Mouse (Mus musculus) embryonic facial prominence, embryonic 13.5 days (tissue): ENCODE results near the gene Ttll7. TPM values are rescaled to one million over a fixed set of nuclear protein-coding genes. Genes with fewer than 3 reads are reported as not detected.

Experiments used
- ATAC-seq: fragments of 200-750 bp; cut with Nextera tagmentation; 2 replicates; pipeline ENCODE4 v1.8.0; 2017; ENCODE audit warnings: low read depth; ENCODE audit not compliant: insufficient number of reproducible peaks, insufficient read depth, low FRiP score, low TSS enrichment
- H3K27ac ChIP-seq: fragments of 300-500 bp; sonication (generic); 2 replicates; pipeline ENCODE4 v1.5.1; 2015; ENCODE audit warnings: moderate library complexity, mild to moderate bottlenecking, inconsistent platforms
- H3K27me3 ChIP-seq: fragments of 300-500 bp; sonication (generic); 2 replicates; pipeline ENCODE4 v1.6.1; 2015; ENCODE audit warnings: mild to moderate bottlenecking, inconsistent platforms
- H3K36me3 ChIP-seq: fragments of 300-500 bp; sonication (generic); 2 replicates; pipeline ENCODE4 v1.6.1; 2015; ENCODE audit warnings: mild to moderate bottlenecking, inconsistent platforms
- H3K4me1 ChIP-seq: fragments of 300-500 bp; sonication (generic); 2 replicates; pipeline ENCODE4 v1.6.1; 2015; ENCODE audit warnings: inconsistent platforms
- H3K4me2 ChIP-seq: fragments of 300-500 bp; sonication (generic); 2 replicates; pipeline ENCODE4 v1.6.1; 2015; ENCODE audit warnings: moderate library complexity, mild to moderate bottlenecking, inconsistent platforms
- H3K4me3 ChIP-seq: fragments of 300-500 bp; sonication (generic); 2 replicates; pipeline ENCODE4 v1.5.1; 2015; ENCODE audit warnings: mild to moderate bottlenecking, inconsistent platforms
- H3K9ac ChIP-seq: fragments of 300-500 bp; sonication (generic); 2 replicates; pipeline ENCODE4 v1.6.1; 2015; ENCODE audit warnings: mild to moderate bottlenecking, inconsistent platforms
- H3K9me3 ChIP-seq: fragments of 300-500 bp; sonication (generic); 2 replicates; pipeline ENCODE4 v1.6.1; 2016; ENCODE audit warnings: inconsistent platforms
- WGBS: fragments of 180-500 bp; shearing (Covaris S2); methylation state at CpG from one replicate; pipeline ENCODE4 v1.1.7; 2015; ENCODE audit warnings: mixed read lengths; 5-methylcytosine and 5-hydroxymethylcytosine counted together
- polyA plus RNA-seq: library from polyadenylated mRNA; unstranded; fragments of >200 nt; fragmentation: Nextera tagmentation; extraction: Ambion mirVana; gene quantifications from 2 replicates; pipeline ENCODE4 v1.2.1, GENCODE M21; 2015

Ttll7 gene
- polyA plus RNA-seq, 1 experiment from 2014 or later, result 1.6 TPM

DNA sequence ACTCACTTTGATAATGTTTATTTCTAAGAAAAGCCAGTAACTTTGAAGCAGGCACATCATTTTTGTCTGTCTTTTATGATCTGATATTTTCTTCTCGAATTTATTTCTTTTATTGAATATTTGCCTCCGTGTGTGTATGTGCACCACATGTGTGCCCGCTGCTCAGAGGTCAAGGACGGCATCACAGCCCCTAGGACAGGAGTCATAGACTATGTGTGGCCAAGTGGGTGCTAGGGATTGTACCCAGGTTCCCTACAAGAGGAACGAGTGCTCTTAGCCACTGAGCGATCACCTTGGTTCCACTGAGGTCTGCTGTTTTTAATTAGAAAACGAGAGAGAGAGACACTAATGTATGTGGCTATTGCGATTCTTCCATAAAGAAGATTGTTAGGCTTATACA lies 94.5 kb downstream of the Ttll7 start:
- H3K36me3 ChIP-seq, result no peaks in the 10 kb centered on the region
- H3K4me1 ChIP-seq, result no peaks in the 10 kb centered on the region
- H3K4me2 ChIP-seq, result no peak overlapping the region
- H3K27ac ChIP-seq, result no peak overlapping the region
- no peak for ATAC-seq
- H3K9me3 ChIP-seq, result no peaks in the 10 kb centered on the region
- WGBS, result 75% methylated on average over 8 of the region's 8 CpGs
- no peaks in the 10 kb centered on the region for H3K27me3 ChIP-seq
- H3K9ac ChIP-seq, result no peak overlapping the region
- H3K4me3 ChIP-seq, result no peak overlapping the region

DNA sequence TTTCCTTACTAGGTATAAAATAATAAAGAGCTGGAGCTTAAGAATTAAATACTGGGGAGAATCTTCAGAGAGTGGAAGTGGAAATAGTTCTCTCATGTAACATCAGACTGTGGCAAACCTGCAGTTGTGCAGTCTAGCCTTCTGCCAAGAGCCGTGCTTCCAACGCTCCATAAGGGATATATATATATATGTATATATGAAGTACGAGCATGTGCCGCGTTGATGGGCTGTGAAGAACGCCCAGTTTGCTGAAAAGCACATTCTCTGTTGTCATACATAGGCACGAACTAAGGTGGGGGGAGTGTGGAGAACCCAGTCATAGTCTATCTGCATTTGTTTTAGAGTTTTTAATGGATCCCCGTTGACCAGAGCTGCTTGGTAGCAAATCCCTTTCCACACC lies 104.6 kb downstream of the Ttll7 start:
- WGBS, result 90% methylated on average over 8 of the region's 8 CpGs
- H3K4me1 ChIP-seq, result no peaks in the 10 kb centered on the region
- H3K36me3 ChIP-seq, result no peaks in the 10 kb centered on the region
- H3K4me2 ChIP-seq, result no peak overlapping the region
- H3K4me3 ChIP-seq, result no peak overlapping the region
- H3K9ac ChIP-seq, result no peak overlapping the region
- ATAC-seq, result no peak
- no peak overlapping the region for H3K27ac ChIP-seq
- no peaks in the 10 kb centered on the region for H3K27me3 ChIP-seq
- no peaks in the 10 kb centered on the region for H3K9me3 ChIP-seq

DNA sequence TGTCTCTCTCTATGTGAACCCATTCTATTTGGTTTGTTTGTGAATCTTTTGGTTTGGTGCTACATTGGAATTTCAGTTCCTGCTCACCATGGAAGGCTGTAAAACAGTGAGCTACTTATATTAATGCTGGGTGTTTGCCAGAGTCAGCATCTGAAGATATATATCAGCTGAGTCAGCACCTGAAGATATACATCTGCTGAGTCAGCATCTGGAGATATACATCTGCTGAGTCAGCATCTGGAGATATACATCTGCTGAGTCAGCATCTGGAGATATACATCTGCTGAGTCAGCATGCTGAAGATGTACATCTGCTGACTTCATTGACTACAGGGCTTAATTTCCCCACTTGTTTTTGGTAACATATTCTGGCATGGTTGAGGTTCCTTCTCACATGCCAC lies 110.7 kb downstream of the Ttll7 start:
- H3K27ac ChIP-seq, result no peak overlapping the region
- no peaks in the 10 kb centered on the region for H3K27me3 ChIP-seq
- ATAC-seq, result no peak

DNA sequence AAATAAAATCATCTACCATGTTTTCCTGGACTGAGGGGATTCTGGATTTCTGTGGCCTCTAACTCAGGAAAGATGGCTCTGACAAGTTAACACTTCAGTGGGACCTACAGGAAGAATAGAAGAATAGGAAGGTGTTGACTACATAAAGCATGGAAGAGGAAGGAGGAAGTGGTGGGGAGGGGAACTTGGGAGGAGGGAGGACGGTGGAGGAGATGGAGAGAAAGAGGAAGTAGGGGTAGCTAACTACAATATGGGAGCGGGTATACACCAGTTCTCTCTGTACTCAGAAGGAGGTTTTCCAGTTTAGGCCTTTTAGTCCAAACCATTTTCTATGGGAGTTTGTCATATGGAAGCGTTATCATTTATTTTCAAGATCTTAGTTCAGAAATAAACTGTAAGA lies 112.2 kb downstream of the Ttll7 start:
- no peak overlapping the region for H3K4me3 ChIP-seq
- H3K9ac ChIP-seq, result no peak overlapping the region
- WGBS, result 80% methylated on average over 3 of the region's 3 CpGs
- H3K9me3 ChIP-seq, result no peaks in the 10 kb centered on the region
- no peak for ATAC-seq
- H3K4me2 ChIP-seq, result no peak overlapping the region
- H3K27me3 ChIP-seq, result no peaks in the 10 kb centered on the region
- no peak overlapping the region for H3K27ac ChIP-seq
- no peaks in the 10 kb centered on the region for H3K4me1 ChIP-seq
- no peaks in the 10 kb centered on the region for H3K36me3 ChIP-seq

More for the DNA sequence above, 110.7 kb downstream of the Ttll7 start:
- Histone ChIP-seq H3K9me3 (no peaks in the 10 kb centered on the region), H3K4me1 (no peaks in the 10 kb centered on the region), H3K4me2 (no peak overlapping the region), H3K9ac (no peak overlapping the region), H3K4me3 (no peak overlapping the region), H3K36me3 (no peaks in the 10 kb centered on the region)

DNA sequence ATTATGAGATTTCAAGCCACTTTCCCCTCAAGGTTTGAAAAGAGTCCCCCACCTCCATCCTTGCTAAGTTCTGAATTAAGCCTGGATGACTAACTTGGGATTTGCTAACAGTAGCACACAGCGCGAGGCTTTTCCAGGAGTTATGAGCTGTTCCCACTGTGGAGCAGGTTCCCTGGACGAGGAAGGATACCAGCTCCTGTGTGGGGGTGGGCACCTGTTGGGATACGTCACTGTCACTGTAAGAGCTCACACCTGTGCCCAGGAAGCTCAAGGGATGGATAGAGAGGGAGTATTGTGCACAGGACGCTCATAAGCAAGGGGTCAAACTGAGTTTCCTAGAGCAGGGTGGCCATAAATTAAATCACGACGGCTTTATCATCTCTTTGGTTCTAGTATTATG lies 115.1 kb downstream of the Ttll7 start:
- ATAC-seq, result no peak
- no peaks in the 10 kb centered on the region for H3K9me3 ChIP-seq
- 77% methylated on average over 7 of the region's 7 CpGs for WGBS

DNA sequence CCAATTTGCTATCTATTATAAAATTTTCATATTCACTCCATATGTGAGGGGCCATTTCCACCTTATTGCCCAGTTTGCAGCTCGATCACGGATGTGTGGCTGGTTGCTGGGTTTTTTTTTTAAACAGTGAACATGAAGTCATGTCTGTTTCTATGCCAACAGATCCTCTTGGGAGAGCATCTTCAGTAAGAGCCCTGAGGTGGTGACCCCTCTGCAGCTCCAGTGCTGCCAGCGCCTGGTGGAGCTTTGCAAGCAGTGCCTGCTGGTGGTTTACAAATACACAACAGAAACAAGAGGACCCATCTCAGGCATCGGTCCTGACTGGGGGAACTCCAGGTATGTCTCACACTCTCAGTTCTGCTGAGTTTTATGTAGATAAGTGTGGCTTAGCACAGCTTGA lies 115.7 kb downstream of the Ttll7 start:
- 77% methylated on average over 4 of the region's 4 CpGs for WGBS
- no peaks in the 10 kb centered on the region for H3K9me3 ChIP-seq
- ATAC-seq, result no peak
- H3K4me1 ChIP-seq, result no peaks in the 10 kb centered on the region
- H3K36me3 ChIP-seq, result no peaks in the 10 kb centered on the region
- H3K4me2 ChIP-seq, result no peak overlapping the region
- no peaks in the 10 kb centered on the region for H3K27me3 ChIP-seq
- no peak overlapping the region for H3K4me3 ChIP-seq
- no peak overlapping the region for H3K9ac ChIP-seq
- H3K27ac ChIP-seq, result no peak overlapping the region

More for the DNA sequence above, 115.1 kb downstream of the Ttll7 start:
- Histone ChIP-seq H3K4me1 (no peaks in the 10 kb centered on the region), H3K27ac (no peak overlapping the region), H3K27me3 (no peaks in the 10 kb centered on the region), H3K36me3 (no peaks in the 10 kb centered on the region), H3K4me3 (no peak overlapping the region), H3K4me2 (no peak overlapping the region), H3K9ac (no peak overlapping the region)

DNA sequence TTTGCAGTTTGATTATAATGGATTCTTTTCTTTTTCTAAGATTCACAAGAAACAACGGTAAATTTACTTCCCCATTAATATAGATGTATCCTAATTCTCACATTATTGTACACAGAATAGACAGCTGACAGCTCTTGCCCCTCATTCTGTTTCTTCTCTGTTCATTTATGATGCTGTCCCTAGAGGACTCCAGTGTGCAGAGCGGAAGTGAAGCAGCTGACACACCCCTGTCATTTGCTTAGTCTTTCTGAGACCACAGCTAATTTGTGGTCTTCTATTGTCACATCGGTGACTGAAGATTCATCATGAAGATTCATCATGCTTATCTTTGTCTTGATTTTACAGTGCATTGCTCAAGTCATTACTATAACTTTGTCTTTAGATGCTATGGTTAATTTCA lies 126.1 kb downstream of the Ttll7 start:
- 83% methylated on average over 3 of the region's 3 CpGs for WGBS
- ATAC-seq, result no peak
- no peak overlapping the region for H3K27ac ChIP-seq
- H3K4me2 ChIP-seq, result no peak overlapping the region
- H3K9ac ChIP-seq, result no peak overlapping the region
- H3K4me1 ChIP-seq, result no peaks in the 10 kb centered on the region
- H3K27me3 ChIP-seq, result no peaks in the 10 kb centered on the region
- no peaks in the 10 kb centered on the region for H3K36me3 ChIP-seq
- no peak overlapping the region for H3K4me3 ChIP-seq
- no peaks in the 10 kb centered on the region for H3K9me3 ChIP-seq

DNA sequence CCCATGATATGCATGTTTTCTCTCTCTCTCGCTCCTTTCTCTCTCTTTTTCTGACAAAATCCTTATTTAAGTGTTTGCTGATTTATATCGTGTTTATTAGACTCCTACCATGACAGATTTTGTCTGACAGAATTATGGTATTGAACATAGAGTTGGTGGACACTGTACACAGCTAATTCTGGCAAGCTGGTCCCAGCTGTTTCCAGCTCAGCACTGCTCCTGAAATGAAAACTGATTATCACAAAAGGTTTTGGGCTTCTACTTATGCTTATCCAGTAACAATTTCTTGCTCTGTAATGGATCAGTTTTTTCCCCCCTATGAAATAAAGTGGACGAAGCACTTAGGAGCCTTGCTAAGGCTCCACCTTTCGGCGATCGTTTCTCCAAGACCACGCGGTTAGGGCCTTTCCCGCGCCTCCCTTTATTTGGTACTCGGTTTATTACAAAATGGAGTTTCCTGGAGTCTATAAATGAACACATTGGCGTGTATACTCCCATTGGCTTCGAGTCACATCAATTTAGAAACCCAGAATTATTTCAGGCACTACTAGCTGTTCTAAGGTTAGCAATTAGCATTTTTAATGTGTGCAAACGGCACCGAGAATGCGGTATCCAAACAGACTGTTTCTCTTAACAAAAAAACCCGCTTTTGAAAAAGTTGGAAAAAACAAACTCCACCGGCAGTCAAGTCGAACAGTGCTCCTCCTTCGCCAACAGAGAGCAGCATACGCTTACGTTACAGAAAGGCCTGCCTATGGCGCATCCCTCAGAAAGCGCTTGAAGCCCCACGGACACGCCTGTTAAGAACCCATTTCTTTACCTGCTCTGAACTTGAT lies 141.9 kb downstream of the Ttll7 start:
- Histone ChIP-seq H3K27ac (no peak overlapping the region), H3K4me3 (peak overlapping the region; percentile 17), H3K27me3 (no peaks in the 10 kb centered on the region), H3K4me1 (0 out of 2 replicates have a peak, but pooled peaks cover 4% of the 10 kb centered on the region), H3K4me2 (peak overlapping the region; percentile 49), H3K9me3 (no peaks in the 10 kb centered on the region), H3K9ac (no peak overlapping the region), H3K36me3 (no peaks in the 10 kb centered on the region)
- no peak for ATAC-seq
- 32% methylated on average over 26 of the region's 26 CpGs for WGBS

DNA sequence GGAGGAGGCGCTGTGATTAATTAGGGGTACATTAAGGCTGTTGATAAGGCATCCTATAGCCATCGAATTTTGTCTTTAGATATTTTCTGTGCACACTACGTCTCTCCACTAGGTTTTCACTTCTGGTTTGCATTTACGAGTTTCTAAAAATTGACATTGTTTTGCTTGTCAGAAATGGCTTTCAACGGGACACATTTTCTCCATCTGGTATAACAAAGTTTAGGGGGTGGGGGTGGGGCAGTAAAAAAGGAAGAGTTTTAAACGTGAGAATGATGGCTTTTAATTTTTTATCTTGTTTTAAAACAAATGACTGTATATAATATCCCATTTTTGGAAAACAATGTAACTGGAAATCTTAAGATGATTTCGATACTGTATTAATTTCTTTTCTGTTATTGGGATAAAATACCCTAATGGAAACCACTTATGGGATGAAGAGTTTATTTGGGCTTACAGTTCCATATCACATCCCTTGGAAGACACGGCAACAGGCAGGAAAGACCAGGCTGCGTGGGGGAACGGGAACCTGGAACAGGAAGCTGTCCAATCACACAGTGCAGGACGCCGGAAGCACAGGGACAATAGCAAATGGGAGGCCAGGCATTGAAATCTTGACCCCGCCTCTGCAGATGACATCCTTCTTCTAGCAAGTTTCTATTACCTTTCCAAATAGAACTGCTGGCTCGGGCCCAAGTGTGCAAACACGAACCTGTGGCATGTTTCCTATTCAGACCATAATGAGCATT lies 142.7 kb downstream of the Ttll7 start:
- Histone ChIP-seq H3K36me3 (no peaks in the 10 kb centered on the region), H3K9ac (no peak overlapping the region), H3K9me3 (no peaks in the 10 kb centered on the region), H3K27me3 (no peaks in the 10 kb centered on the region), H3K4me3 (peak overlapping the region; percentile 17), H3K4me2 (peak overlapping the region; percentile 49), H3K4me1 (0 out of 2 replicates have a peak, but pooled peaks cover 4% of the 10 kb centered on the region), H3K27ac (no peak overlapping the region)
- 43% methylated on average over 15 of the region's 15 CpGs for WGBS
- no peak for ATAC-seq

DNA sequence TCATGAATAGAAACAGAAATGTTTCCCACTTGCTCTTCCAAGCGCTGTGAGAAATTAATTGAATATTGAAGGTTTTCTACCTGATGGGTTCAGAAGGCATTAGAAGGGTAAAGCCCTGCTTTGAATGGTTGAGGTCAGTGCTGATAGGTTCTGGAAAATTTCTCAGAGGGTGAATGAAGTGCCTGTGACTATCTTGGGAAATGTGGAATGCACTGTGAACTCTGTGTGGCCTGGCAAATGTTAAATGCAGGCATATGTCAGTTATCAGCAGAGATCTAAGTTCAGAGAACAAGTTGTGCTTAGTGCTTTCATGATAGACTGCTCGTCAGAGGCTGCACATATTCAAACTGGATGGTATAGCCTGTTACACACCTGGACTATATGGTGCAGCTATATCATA lies 147.0 kb downstream of the Ttll7 start:
- Histone ChIP-seq H3K9me3 (no peaks in the 10 kb centered on the region), H3K4me3 (no peak overlapping the region), H3K27me3 (no peaks in the 10 kb centered on the region), H3K4me2 (no peak overlapping the region), H3K4me1 (0 out of 2 replicates have a peak, but pooled peaks cover 4% of the 10 kb centered on the region), H3K27ac (no peak overlapping the region), H3K9ac (no peak overlapping the region), H3K36me3 (no peaks in the 10 kb centered on the region)
- WGBS, result 61% methylated on average over 2 of the region's 2 CpGs
- no peak for ATAC-seq

DNA sequence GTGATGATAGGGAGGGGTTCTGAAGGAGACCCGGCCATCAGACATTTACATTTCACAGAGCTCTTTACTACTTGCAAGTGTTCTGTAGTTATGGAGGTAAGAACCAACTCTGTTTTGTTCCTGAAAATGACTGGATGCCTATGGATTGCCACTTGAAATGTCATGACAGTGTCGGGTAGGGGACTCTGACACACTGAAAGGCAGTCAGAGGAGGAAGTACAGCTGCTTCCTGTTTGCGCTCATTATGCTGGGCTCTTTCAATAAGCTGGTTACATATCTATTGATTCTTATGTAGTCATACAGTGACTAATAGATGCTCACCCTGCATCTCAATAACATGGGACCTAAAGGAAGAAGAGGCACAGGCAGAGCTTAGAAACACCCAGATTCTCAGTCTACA lies 148.8 kb downstream of the Ttll7 start:
- no peaks in the 10 kb centered on the region for H3K36me3 ChIP-seq
- H3K27ac ChIP-seq, result no peak overlapping the region
- H3K9ac ChIP-seq, result no peak overlapping the region
- H3K4me2 ChIP-seq, result no peak overlapping the region
- no peaks in the 10 kb centered on the region for H3K4me1 ChIP-seq
- H3K27me3 ChIP-seq, result no peaks in the 10 kb centered on the region
- no peak for ATAC-seq
- H3K9me3 ChIP-seq, result no peaks in the 10 kb centered on the region
- 81% methylated on average over 3 of the region's 3 CpGs for WGBS
- H3K4me3 ChIP-seq, result no peak overlapping the region

DNA sequence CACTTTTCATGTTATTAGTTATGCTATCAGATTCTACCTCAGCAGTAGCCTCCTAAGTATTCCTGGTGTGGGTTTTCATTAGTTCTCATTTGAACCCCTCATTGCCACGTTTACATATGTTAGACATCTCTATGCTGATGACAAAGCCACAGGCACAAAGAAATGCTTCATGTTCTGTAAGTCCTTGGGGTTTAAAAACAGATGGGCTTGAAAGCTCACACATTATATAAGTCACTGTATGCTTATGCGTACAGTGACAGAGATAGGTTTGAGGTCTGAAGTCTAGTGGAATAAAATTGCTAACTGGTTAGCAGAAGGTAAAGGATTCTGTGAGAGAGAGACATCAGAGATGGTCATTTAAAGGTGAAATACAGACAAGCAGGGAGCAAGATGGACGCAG lies 149.4 kb downstream of the Ttll7 start:
- H3K4me1 ChIP-seq, result no peaks in the 10 kb centered on the region
- H3K36me3 ChIP-seq, result no peaks in the 10 kb centered on the region
- H3K4me2 ChIP-seq, result no peak overlapping the region
- H3K27ac ChIP-seq, result no peak overlapping the region
- no peaks in the 10 kb centered on the region for H3K27me3 ChIP-seq
- H3K9ac ChIP-seq, result no peak overlapping the region
- H3K4me3 ChIP-seq, result no peak overlapping the region
- no peak for ATAC-seq
- H3K9me3 ChIP-seq, result no peaks in the 10 kb centered on the region
- WGBS, result 72% methylated on average over 3 of the region's 3 CpGs
